In genomic region chr5:66527090-66527489, GRCm38 (mm10) we compare ENCODE assay signal across 9 mouse cellular contexts.
DNase-seq lines count a peak whose midpoint lies in the region; ATAC-seq lines count a peak whose summit lies in the region.
"Had no signal": no experiment of that assay in that cellular context is flagged by ENCODE, and none has a peak within 500 bp of the region (broad histone marks: within the 10 kb centered on the region; RNA-seq: fewer than 3 reads in every experiment).

No protein-coding gene starts in this region.

- no peak for DNase-seq in forebrain, embryonic 10.5 days (ENCODE audit: extremely low spot score, low spot score)
- DNase-seq in midbrain, embryonic 11.5 days (ENCODE audit: low spot score, missing footprints): no peak
- peak; percentile 83 for DNase-seq in kidney, postnatal 14 days
- no peak for DNase-seq in ovary, postnatal 10 days (ENCODE audit: low spot score)
- DNase-seq in right cerebral cortex, adult 2 months (ENCODE audit: low spot score in 2 of 2): no peak

- no peak overlapping the region for H3K4me3 ChIP-seq in forebrain, embryonic 10.5 days
- no peak overlapping the region for H3K4me3 ChIP-seq in forebrain, embryonic 16.5 days (replicated peaks; ENCODE audit: low read length)
- H3K4me3 ChIP-seq in midbrain, embryonic 13.5 days (replicated peaks): no peak overlapping the region
- H3K4me3 ChIP-seq in midbrain, embryonic 11.5 days (ENCODE audit: low read depth, low read length): no peak overlapping the region

- no peaks in the 10 kb centered on the region for H3K36me3 ChIP-seq in forebrain, embryonic 10.5 days (replicated peaks)
- no peaks in the 10 kb centered on the region for H3K36me3 ChIP-seq in forebrain, embryonic 16.5 days (ENCODE audit: control insufficient read depth, insufficient read depth)
- no peaks in the 10 kb centered on the region for H3K36me3 ChIP-seq in midbrain, embryonic 13.5 days
- H3K36me3 ChIP-seq in midbrain, embryonic 11.5 days (ENCODE audit: control insufficient read depth, insufficient read depth, low read length): no peaks in the 10 kb centered on the region

- ATAC-seq in forebrain, embryonic 16.5 days: no peak
- 0 out of 2 replicates have a peak, but pooled peaks have one; percentile 29 for ATAC-seq in midbrain, embryonic 13.5 days
- ATAC-seq in midbrain, embryonic 11.5 days (ENCODE audit: low FRiP score): no peak
- no peak for ATAC-seq in CD4-positive, CD25-positive, alpha-beta regulatory T cell, adult 4 months

- H3K9me3 ChIP-seq in forebrain, embryonic 10.5 days: no peaks in the 10 kb centered on the region
- no peaks in the 10 kb centered on the region for H3K9me3 ChIP-seq in forebrain, embryonic 16.5 days (ENCODE audit: control insufficient read depth, low read length)
- H3K9me3 ChIP-seq in midbrain, embryonic 13.5 days: no peaks in the 10 kb centered on the region
- H3K9me3 ChIP-seq in midbrain, embryonic 11.5 days (ENCODE audit: control insufficient read depth, low read length): no peaks in the 10 kb centered on the region

- no peaks in the 10 kb centered on the region for H3K27me3 ChIP-seq in forebrain, embryonic 10.5 days (ENCODE audit: poor library complexity, severe bottlenecking)
- H3K27me3 ChIP-seq in forebrain, embryonic 16.5 days (replicated peaks; ENCODE audit: control insufficient read depth, insufficient read depth, low read length): no peaks in the 10 kb centered on the region
- H3K27me3 ChIP-seq in midbrain, embryonic 13.5 days: no peaks in the 10 kb centered on the region
- no peaks in the 10 kb centered on the region for H3K27me3 ChIP-seq in midbrain, embryonic 11.5 days (ENCODE audit: control insufficient read depth, insufficient read depth, low read length)

- peaks cover 60% of the 10 kb centered on the region for H3K4me1 ChIP-seq in forebrain, embryonic 10.5 days
- H3K4me1 ChIP-seq in forebrain, embryonic 16.5 days (replicated peaks; ENCODE audit: control insufficient read depth, insufficient read depth, low read length): no peaks in the 10 kb centered on the region; the same call in 1 of the 2 replicates
- peaks cover 38% of the 10 kb centered on the region for H3K4me1 ChIP-seq in midbrain, embryonic 13.5 days (replicated peaks)
- 0 out of 2 replicates have a peak, but pooled peaks cover 7% of the 10 kb centered on the region for H3K4me1 ChIP-seq in midbrain, embryonic 11.5 days (ENCODE audit: control insufficient read depth, insufficient read depth, low read length)

- H3K27ac ChIP-seq in forebrain, embryonic 10.5 days: peak overlapping the region; percentile 70
- no peak overlapping the region for H3K27ac ChIP-seq in forebrain, embryonic 16.5 days (ENCODE audit: low read length)
- H3K27ac ChIP-seq in midbrain, embryonic 13.5 days: peak overlapping the region; percentile 71
- no peak overlapping the region for H3K27ac ChIP-seq in midbrain, embryonic 11.5 days (ENCODE audit: low read depth, low read length)
- H3K27ac ChIP-seq: liver, embryonic 14.5 days had no signal

- H3K4me2 ChIP-seq in forebrain, embryonic 16.5 days (ENCODE audit: low read length): no peak overlapping the region
- H3K4me2 ChIP-seq in midbrain, embryonic 13.5 days (replicated peaks): no peak overlapping the region
- H3K4me2 ChIP-seq in midbrain, embryonic 11.5 days: no peak overlapping the region

- WGBS in forebrain, embryonic 10.5 days: 80% methylated on average over 8 of the region's 8 CpGs
- WGBS in forebrain, embryonic 16.5 days: 74% methylated on average over 8 of the region's 8 CpGs
- 71% methylated on average over 8 of the region's 8 CpGs for WGBS in midbrain, embryonic 13.5 days
- WGBS in midbrain, embryonic 11.5 days: 83% methylated on average over 8 of the region's 8 CpGs

- H3K9ac ChIP-seq in forebrain, embryonic 16.5 days (replicated peaks; ENCODE audit: low read depth, low read length): no peak overlapping the region
- H3K9ac ChIP-seq in midbrain, embryonic 13.5 days (replicated peaks): no peak overlapping the region
- no peak overlapping the region for H3K9ac ChIP-seq in midbrain, embryonic 11.5 days (ENCODE audit: low read length)
- H3K9ac ChIP-seq: liver, embryonic 14.5 days had no signal

Comparison
In these comparisons a context has a peak if more than half of its experiments do, and no peak if none do; other contexts are left out.
1. H3K27ac ChIP-seq: peak in forebrain, embryonic 10.5 days (single experiment) and midbrain, embryonic 13.5 days (single experiment); none in forebrain, embryonic 16.5 days (single experiment) and midbrain, embryonic 11.5 days (single experiment).